Mouse (Mus musculus) pancreas, adult 10 weeks (tissue): Measurements from ENCODE around the gene Ppp1r8. TPM values are rescaled to one million over a fixed set of nuclear protein-coding genes. Genes with fewer than 3 reads are reported as not detected.

ENCODE experiments used
- polyA plus RNA-seq: library from polyadenylated mRNA; stranded (reverse); fragments of 350-450 nt; fragmentation: Illumina TruSeq; extraction: RNeasy Lipid Tissue Mini Kit (QIAGEN cat#74804); gene quantifications from one replicate; pipeline ENCODE4 v1.2.3, GENCODE M21; 2015; ENCODE audit warnings: low read depth, low replicate concordance; ENCODE audit not compliant: insufficient read depth

Ppp1r8 gene
- 4.2 TPM for polyA plus RNA-seq

GRCm38 (mm10) chr4:132842970-132843704, at the start of gene Ppp1r8:
TSS of gene Ppp1r8 (minus strand) at chr4:132843169.

GRCm38 (mm10) chr4:132884064-132884843, 41.3 kb upstream of the Ppp1r8 start, which contains the start of gene Stx12:
TSS of gene Stx12 (minus strand) at chr4:132884509.

GRCm38 (mm10) chr4:132796196-132796886, 46.6 kb downstream of the Ppp1r8 start, which contains the start of gene Themis2:
TSS of gene Themis2 (minus strand) at chr4:132796387.

Other genes with a start within 250 kb of the Ppp1r8 start
- gene Eya3, start 204.2 kb downstream of the Ppp1r8 start, polyA plus RNA-seq = 5.5 TPM
- gene Xkr8, start 110.6 kb downstream of the Ppp1r8 start, polyA plus RNA-seq = 0.42 TPM
- 1.2 TPM for gene Smpdl3b, start 85.9 kb downstream of the Ppp1r8 start, polyA plus RNA-seq
- gene Rpa2, start 74.8 kb downstream of the Ppp1r8 start, polyA plus RNA-seq = 2.0 TPM
- 1.3 TPM for gene Themis2, start 46.8 kb downstream of the Ppp1r8 start, polyA plus RNA-seq
- gene Stx12, start 41.3 kb upstream of the Ppp1r8 start, polyA plus RNA-seq = 9.8 TPM
- gene Fam76a, start 79.4 kb upstream of the Ppp1r8 start, polyA plus RNA-seq = 5.7 TPM
- 0.46 TPM for gene Fgr, start 130.9 kb upstream of the Ppp1r8 start, polyA plus RNA-seq
- gene Ahdc1, start 168.1 kb upstream of the Ppp1r8 start, polyA plus RNA-seq = 5.5 TPM